In genomic region chr9:23198996-23199395, GRCm38 (mm10) we compare ENCODE assay signal across 17 mouse cellular contexts. TPM values are rescaled to one million over a fixed set of nuclear protein-coding genes. Genes with fewer than 3 reads are reported as not detected.
"Had no signal": no experiment of that assay in that cellular context is flagged by ENCODE, and none has a peak within 500 bp of the region (broad histone marks: within the 10 kb centered on the region; RNA-seq: fewer than 3 reads in every experiment).

No protein-coding gene starts in this region.

- H3K4me3 ChIP-seq: midbrain, embryonic 13.5 days; midbrain, embryonic 15.5 days; neural tube, embryonic 12.5 days; stomach, embryonic 15.5 days had no signal

- H3K27ac ChIP-seq: midbrain, embryonic 13.5 days; midbrain, embryonic 15.5 days; neural tube, embryonic 12.5 days; stomach, embryonic 15.5 days; stomach, postnatal 0 days had no signal

- H3K4me1 ChIP-seq: stomach, embryonic 15.5 days had no signal

- H3K9me3 ChIP-seq: midbrain, embryonic 13.5 days; midbrain, embryonic 15.5 days; neural tube, embryonic 12.5 days; stomach, embryonic 15.5 days had no signal

- H3K27me3 ChIP-seq: midbrain, embryonic 15.5 days; neural tube, embryonic 12.5 days had no signal

- DNase-seq: lung, adult 18-20 months; lung, embryonic 14.5 days; lung, postnatal 10 days; lung, postnatal 4 days; right cerebral cortex, postnatal 14 days; thymus, adult 2 months; thymus, postnatal 25 days; thymus, postnatal 4 days had no signal

- H3K36me3 ChIP-seq: midbrain, embryonic 13.5 days; midbrain, embryonic 15.5 days; neural tube, embryonic 12.5 days; stomach, embryonic 15.5 days had no signal

RNA-seq across cellular contexts. Expression of gene Bmper, which starts 23.9 kb away (rescaled TPM):
- total RNA-seq: megakaryocyte, adult 5-6 weeks; megakaryocyte-erythroid progenitor cell, adult 5-6 weeks; monocyte, adult 5-6 weeks; neutrophil, adult 5-6 weeks had no signal
